Mouse (Mus musculus) layer of hippocampus, adult 11-12 months (tissue): Measurements from ENCODE around the gene Atp6v1f.
A peak's percentile ranks its signal among the peaks of the same experiment; 100 is the strongest.

Experiments used
- DNase-seq: peaks from one replicate; pipeline ENCODE4 v3.0.0; 2022; ENCODE audit warnings: low spot score

Gene Atp6v1f

DNA sequence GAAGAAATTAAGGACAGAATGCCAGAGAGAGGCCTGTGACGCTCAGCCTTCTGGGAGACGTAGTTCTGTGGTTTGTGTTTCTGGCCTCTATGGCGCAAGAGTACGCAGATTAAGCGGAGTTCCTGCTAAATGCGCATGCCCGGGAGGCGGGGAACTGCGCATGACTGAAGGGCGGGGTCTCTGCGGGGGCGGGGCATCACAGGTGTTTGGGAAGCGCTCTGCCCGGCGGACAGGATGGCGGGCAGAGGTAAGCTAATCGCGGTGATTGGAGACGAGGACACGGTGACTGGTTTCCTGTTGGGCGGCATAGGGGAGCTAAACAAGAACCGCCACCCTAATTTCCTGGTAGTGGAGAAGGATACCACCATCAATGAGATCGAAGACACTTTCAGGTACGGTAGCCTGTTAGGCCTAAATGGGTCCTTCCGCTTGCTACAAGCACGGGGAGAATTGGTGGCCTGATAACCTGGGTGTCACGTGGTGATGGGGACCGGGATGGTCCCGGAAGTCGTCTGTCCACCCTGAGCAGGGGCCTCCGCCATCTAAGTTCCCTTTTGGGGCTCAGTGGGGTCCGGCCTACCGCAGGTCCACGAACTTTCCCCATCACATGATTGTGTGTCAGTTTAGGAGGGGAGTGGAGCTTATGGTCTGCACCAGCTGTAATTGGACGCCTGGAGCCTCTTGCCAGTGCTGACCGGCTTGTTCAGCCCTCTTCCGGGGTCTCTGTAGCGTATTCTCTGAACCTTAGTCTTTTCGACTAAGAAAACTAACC lies at the start of gene Atp6v1f:
Atp6v1f (plus strand) TSS at position 136 of the 772 bp plus-strand sequence.
- DNase-seq: peak; percentile 93

DNA sequence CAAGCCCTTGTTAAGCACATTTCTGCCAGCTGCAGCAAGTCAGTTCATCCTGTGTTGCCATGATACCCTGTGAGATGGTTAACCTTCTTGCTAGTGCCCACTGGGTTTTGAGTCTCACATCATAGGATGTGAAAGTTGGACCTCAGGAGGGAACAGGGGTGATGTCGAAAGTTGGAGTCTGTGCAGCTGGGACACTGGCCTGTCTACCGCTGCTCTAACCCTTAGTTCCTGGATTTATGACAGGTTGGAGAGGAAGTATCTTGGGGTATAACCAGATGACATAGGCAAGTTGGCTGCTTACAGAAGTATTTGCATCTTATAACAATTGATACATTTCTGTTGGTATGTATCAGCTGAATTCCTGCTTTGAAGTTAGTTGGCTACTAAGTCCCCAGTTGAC lies 46.9 kb upstream of the Atp6v1f start:
- DNase-seq: no peak

- no peak for DNase-seq
Measured at GRCm38 (mm10) chr6:29425118-29425517, 42.4 kb upstream of the Atp6v1f start.

DNA sequence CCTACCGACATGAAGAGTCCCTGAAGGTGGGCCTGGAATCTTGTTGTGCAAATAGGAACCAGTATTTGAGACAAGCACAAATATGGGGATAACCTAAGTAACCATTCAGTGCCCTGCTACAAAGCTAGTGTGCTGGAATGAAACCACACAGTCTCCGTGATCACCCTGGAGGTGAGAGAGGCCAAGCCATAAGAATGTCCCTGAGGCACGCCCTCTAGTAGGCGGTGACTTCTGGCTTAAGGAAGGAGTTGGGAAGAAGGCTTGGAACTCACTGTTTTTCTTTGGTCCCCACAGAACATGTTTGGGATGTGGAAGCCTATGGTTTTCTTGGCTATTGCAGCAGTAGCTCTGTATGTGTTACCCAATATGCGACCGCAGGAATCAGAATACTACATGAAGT lies 41.2 kb upstream of the Atp6v1f start:
- DNase-seq: no peak

GRCm38 (mm10) chr6:29428171-29428570 lies 39.3 kb upstream of the Atp6v1f start:
- DNase-seq: no peak

DNA sequence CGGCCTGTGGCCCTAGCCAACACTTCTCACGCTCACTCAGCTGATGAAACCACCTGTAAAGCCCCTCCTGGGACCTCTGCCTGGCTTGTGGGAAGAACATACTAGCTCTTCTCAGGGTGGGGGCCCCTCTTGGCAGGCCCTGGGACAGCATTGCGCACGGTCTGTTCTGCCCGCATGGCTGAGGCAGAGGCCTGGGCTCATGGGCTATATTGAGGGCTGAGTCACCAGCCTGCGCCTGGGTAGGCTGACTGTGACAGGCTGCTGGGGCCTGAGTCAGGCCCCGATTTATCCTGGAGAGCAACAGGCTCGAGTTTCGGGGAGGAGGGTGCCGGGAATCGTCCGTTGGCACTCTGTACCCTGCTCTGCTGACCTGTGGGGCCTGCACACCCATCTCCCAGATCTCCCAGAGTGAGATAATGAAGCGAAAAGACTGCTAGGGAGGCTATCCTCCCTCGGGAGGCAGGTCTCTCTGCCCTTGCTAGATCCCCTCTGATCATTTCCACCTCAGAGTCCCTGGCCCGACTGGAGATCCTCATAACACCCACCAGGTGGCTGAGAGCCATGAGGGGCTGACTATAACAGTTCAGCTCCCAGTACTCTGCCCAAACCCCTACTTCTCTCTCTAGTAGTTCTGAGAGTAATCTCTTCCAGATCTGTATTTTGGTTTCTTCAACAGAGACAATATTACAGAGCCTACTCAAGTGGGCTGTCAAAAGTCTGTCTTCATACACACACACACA lies 36.7 kb upstream of the Atp6v1f start:
- no peak for DNase-seq

DNA sequence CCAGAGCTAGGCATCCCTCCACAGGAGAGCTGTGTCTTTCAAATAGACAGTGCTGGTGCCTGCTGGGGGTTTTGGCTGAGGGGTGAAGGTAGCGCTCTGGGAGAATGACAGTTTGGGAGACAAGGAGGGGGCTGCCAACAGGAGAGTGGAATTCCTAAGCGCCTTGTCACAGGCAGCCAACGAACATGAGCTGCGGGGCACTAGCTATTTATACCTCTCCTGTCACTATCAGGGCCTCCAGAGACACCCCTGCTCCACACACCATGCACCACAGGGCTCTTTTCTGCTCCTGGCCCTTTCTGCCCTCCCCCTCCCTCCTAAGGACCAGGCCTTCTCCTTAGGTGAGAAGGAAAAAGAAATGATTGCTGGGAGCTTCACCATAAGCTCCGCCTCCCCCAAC lies 36.0 kb upstream of the Atp6v1f start:
- no peak for DNase-seq

DNA sequence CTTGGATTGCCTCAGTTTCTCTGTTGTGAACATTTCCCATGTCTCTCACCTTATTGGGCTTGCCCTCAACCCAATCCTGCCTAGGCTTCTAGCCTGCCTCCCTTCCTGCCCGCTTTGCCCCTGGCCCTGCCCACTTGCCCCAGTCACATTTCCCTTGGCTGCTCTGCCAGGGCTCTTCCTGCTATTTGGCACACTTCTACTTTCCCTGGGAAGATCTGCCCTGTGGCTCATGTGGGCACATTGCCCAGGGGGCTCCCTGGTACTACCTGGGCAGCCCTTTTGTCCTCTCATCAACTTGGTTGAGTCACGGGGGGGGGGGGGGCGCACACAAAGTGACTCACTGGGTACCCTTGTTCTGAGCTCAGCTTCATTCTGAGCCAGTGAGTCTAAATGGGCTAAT lies 35.4 kb upstream of the Atp6v1f start:
- DNase-seq: no peak

DNA sequence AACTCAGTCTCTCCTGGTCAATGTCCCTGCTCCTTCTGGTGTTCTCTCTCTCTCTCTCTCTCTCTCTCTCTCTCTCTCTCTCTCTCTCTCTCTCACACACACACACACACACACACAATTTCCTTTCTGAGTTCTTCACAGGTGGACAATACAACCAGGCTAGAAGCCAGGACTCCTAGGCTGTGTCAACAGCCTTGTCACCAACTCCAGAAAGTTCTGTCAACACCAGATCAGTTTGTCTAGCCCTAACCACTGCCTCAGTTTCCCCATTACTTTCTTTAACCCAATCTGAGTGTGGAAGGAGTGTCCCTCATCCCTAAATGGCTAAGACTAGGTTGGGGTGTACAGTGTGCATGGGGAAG lies 34.9 kb upstream of the Atp6v1f start:
- no peak for DNase-seq

- no peak for DNase-seq
Measured at GRCm38 (mm10) chr6:29433038-29433803, 34.3 kb upstream of the Atp6v1f start, which contains the start of gene Flnc. Gene Flnc, plus strand, starts transcription at chr6:29433256.

- DNase-seq: no peak
Measured at GRCm38 (mm10) chr6:29433804-29434795, 33.4 kb upstream of the Atp6v1f start.

DNA sequence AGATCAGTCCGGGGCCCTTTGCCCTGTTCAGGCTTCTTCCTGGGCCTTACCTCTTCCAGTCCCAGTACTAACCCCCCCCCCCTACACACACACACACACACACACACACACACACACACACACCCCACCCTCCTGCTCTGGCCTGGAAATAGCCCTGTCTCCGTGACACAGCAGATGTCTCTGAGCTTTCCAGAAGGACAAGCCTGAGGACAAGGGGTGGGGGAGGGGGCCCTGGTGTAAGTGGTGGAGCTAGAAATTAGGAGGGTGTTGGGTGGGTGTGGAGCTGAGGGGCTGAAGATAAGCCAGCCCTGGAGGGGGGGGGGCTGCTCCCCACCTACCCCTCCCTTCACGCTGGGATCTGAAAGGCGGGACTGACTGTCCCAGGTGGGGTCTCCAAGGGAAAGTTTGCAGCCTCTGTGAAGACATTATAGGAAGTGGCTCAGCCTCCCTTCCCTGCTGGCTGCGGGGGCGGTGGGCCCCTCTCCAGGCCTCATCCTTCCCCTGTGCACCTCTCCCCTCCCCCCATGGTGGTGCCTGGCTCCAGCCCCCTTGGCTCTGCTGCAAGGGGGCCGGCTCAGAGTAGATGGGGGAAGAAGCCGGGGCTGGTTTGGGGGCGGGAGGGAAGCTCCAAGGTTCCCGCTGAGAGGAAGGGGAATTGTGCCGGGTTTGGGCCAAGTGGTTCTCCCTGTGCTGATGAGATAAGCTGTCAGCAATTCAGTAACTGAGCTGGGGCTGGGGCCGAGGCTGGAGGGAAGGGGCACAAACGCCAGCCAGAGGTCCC lies 32.4 kb upstream of the Atp6v1f start:
- DNase-seq: no peak

DNA sequence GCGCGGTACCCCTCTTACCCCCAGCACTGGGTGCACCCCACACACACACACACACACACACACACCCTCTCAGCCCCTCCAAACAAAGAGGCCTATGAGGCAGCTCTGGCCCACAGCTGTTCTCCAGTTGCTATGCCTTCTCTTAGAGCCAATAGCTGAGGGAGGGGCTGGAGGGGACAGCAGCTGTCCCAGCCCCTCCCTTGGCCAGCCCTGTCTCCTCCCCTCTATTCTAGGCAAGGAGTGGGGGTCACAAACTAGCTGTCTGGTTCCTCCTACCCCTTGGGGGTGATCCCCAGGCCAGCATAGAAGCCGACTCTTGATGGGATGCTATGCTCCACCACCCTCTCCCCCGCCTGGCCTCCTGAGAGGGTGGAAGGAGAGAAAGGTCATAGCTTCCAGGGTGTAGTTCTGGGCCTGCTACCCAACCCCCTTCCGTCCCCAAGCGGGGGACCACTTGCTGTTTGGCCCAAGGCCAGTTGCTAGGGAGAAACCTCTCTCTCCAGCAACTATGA lies 31.5 kb upstream of the Atp6v1f start:
- no peak for DNase-seq

DNA sequence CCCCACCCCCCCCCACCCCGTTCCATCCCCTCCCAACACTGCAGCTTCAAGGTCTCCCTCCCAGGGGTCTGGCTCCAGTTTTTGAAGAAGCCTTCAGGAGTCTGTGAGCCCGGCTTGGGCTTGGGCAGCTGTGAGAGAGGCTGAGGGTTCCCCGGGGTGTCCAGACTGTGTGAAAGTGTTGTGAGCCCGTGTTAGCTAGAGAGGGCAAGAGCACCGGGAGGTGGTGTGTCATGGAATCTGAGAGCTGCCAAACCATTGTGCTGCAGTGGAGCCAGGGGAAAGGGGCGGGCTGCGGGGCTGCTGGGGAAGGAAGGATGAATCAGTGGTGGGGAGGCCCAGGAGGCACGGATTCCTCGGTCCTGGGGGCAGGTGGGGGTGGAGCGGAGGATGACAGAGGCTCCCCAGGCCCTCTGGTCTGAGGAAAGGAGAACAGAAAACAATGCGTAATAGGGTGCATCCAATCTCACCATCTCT lies 31.0 kb upstream of the Atp6v1f start:
- DNase-seq: peak; percentile 33

GRCm38 (mm10) chr6:29439251-29439650 lies 28.3 kb upstream of the Atp6v1f start:
- peak; percentile 43 for DNase-seq

DNA sequence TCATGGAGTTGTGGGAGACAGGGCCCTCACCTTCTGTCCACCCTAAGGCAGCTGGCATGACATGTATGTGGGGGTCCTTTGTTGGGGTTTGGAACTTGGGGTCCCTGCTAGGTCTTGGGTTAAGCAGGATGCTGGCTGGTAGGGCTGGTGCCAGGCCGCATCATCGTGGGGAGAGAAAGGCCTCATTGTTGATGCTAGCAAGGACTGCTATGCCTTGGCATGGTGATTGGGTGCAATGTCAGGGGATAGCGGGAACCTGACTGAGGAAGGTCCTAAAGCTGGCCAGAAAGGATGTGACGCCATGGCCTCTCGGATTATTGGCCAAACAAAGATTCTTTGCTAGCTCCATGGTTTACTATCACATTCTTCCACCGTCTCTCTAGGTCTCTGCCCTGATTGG lies 27.7 kb upstream of the Atp6v1f start:
- no peak for DNase-seq

DNA sequence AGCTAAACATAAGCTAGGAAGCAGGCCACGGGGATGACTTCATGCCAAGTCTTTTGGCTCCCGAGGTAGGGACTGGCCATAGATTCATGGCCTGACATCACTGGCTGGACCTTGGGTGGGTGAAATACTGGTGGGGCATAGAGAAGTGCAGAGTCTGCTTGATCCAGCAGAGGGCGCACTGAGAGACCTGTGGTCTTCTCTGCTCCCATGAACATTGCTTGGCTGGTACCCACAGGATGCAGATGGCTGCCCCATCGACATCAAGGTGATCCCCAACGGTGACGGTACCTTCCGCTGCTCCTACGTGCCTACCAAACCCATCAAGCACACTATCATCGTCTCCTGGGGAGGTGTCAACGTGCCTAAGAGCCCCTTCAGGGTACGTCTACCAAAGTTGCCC lies 22.7 kb upstream of the Atp6v1f start:
- DNase-seq: no peak

GRCm38 (mm10) chr6:29445354-29445753 lies 22.2 kb upstream of the Atp6v1f start:
- no peak for DNase-seq

DNA sequence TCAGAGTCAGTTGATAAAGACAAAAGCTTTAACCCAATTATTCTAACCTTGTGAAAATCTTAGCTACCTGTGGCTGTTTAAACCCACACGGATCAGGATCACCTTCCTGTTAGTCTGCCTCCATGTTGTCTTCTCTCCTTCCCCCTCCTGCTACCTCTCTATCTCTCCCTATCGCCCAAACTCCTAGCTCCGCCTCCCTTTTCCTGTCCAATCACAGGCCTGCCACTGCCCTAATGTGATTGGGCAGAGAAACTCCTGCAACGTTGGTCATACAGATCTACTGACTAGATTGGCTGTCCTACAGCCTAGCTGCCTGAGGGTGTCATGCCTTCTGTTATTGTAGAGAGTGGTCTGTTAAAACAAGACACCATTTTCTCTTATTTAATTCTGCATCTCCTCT lies 17.7 kb upstream of the Atp6v1f start:
- no peak for DNase-seq

DNA sequence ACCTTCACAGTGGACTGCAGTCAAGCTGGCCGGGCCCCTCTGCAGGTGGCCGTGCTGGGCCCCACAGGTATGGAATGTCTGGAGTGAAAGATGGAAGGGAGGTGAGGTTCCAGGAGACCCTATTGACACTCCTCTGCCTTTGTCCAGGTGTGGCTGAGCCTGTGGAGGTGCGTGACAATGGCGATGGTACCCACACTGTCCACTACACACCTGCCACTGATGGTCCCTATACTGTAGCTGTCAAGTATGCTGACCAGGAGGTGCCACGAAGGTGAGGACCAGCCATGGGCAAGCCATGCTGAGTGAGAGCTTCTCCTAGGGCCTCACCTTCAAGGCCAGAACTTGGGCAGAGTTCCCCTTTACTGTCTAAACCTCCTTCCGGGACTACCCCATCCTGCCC lies 16.9 kb upstream of the Atp6v1f start:
- DNase-seq: no peak
